Mouse (Mus musculus) right cerebral cortex, postnatal 4 days (tissue): ENCODE data around the gene Rdh16f2.
"Not testable (repeated sequence)": the region's sequence is repeated elsewhere in the genome, so short reads cannot be mapped to it uniquely, and the experiment has no call there.

Source experiments
- DNase-seq: peaks from one replicate; pipeline ENCODE4 v3.0.0-alpha.2; 2022

Gene Rdh16f2

DNA sequence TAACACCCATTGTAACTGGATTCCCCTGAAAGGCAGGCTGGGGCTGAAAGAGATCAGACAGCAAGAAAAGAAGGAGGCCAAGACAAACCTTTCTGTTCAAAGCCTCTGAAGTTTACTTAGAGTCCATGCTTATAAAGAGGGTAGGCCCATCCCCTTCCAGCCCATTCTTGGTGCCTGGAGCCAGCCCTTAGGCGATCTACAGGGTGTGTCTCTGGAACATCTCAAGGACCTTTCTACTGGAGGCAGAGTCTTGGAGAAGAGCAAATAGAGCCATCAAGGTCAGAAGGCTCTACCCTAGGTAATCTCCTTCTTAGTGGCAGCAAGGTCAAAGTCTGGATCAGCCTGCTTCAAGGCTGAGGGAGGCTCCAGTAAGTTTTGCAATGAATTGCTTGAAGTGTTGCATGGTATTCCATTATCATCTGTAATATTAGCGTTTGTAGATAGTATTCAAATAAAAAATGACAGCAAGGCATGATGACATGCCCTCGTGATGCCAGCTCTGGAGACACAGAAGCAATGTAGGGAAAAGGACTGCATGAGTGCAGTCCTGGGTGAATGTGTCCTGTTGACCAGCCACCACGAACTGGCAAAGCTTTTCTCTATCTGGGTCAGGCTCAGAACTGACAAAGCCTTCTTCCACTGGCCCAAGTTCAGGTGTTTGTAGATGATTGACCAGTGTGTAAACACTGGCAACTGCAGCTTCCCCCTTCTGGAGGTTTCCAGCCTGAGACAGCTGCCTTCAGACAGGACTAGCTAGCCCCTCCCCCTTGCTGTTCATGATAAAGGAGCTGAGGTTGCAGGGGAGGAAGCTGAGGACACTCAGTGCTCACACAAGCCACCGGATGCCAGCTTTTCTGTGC, 27.1 kb downstream of the Rdh16f2 start:
- DNase-seq, result not testable (repeated sequence)

- no peak for DNase-seq
Measured at GRCm38 (mm10) chr10:127896705-127897104, 30.4 kb downstream of the Rdh16f2 start.

- DNase-seq, result no peak
Measured at GRCm38 (mm10) chr10:127897506-127897905, 31.2 kb downstream of the Rdh16f2 start.

- no peak for DNase-seq
Measured at GRCm38 (mm10) chr10:127898218-127898617, 31.9 kb downstream of the Rdh16f2 start, which contains the start of gene Sdr9c7. Sdr9c7 (plus strand) TSS chr10:127898518.

- no peak for DNase-seq
Measured at GRCm38 (mm10) chr10:127899783-127900182, 33.5 kb downstream of the Rdh16f2 start.

- no peak for DNase-seq
Measured at GRCm38 (mm10) chr10:127901751-127902150, 35.5 kb downstream of the Rdh16f2 start.

- DNase-seq, result no peak
Measured at GRCm38 (mm10) chr10:127903116-127903515, 36.8 kb downstream of the Rdh16f2 start.

DNA sequence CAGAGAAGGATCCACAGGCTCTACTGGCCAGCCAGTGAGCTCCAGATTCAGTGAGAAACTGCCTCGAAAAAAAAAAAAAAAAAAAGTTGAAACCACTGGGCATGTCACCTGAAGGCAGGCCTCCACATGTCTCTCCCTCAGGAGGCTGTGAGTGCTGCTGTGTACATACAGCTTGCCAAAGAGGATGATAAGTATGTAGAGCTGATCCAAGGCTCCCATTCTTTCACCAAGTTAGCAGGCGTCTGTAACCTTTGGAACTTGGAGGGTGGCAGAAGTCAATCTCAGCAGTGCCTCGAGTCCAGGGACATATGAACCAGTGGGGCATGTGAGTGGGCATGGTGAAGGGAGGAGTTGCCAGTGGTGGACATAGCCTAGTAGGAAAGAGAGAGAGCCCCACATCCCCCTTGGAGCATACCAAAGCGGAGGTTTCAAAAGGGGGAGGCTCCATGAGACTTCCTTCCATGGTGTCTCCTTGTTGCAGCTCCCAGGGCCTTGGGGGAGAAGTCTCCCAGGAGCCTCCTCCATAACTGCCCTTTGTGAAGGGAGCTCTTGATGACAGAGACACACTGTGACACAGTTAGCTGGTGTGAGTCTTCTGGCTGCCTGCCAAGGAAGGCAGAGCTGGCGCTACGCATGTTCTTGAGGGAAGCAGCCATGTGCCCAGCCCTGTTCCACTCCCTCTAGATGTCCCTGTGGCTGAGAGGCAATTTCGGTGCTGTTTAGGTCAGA, 38.6 kb downstream of the Rdh16f2 start:
- peak; percentile 15 for DNase-seq

DNA sequence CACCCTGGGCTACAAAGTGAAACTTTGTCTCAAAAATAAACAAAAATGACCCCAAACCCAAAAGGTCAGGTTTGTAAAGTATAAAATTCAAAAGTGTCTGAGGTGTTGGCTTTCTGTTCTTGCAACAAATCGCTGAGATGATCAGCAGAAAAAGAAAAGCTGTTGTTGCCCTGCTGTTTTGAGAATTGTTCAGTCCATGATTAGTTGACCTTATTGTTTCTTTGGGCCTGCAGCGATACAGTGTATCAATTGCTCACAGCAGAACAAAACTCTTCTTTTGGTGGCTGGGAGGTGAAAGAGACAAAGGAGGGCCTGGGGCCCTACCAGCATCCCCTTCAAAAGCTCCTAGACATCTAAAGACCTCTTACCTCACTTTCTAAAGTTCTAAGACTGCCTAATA, 39.9 kb downstream of the Rdh16f2 start:
- DNase-seq, result no peak

- no peak for DNase-seq
Measured at GRCm38 (mm10) chr10:127907386-127907951, 41.2 kb downstream of the Rdh16f2 start.

DNA sequence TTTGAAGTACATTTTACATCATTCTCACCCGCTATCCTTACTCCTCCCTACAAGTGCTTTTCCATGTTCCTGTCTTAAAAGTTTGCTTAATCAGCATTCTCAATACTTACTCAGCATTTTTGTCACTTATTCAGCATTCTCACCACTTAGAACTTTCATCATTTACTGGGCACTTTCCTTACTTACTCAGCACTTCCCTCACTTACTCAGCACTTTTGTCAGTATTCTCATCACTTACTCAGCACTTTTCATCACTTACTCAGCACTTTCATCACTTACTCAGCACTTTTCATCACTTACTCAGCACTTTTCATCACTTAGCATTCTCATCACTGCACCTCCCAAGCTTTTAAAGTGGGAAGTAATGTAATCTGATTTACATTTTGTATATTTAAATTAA, 49.3 kb downstream of the Rdh16f2 start:
- no peak for DNase-seq

- not testable (repeated sequence) for DNase-seq
Measured at GRCm38 (mm10) chr10:127917183-127917582, 50.9 kb downstream of the Rdh16f2 start.

DNA sequence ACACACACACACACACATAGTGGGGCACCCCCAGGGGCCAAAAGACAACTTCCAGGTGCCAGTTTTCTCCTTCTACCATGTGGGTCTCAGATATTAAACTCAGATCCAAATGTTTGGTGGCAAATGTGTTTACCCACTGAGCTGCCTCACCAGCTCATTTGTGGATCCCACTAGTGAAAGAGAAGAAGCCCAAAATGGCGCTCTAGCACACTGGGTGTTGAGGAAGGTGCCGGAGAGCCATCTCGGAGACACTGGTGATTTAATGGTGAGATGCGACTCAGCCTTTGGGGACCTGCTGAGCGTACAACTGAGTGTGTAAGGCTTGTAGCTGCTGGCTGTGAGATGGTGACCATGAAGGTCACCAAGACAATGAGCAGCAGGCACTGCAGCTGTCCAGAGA, 51.4 kb downstream of the Rdh16f2 start:
- DNase-seq, result no peak

DNA sequence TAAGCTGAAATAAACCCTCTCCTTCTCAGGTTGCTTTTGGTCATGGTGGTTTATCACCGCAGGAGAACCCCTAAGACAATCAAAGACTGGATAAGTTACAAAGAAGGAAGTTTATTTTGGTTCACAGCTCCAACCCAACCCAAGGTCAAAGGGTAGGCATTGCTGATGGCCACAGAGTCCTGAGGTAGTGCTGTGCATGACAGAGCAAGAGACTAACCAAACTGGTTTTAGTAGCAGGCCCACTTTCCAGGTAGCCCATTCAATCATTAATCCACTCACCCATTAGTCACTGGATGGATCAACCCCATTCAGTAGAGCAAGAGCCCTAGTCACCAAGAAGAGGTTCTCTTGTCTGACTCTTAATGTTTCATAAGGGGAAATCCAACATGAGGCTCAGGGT, 56.0 kb downstream of the Rdh16f2 start:
- DNase-seq, result no peak

DNA sequence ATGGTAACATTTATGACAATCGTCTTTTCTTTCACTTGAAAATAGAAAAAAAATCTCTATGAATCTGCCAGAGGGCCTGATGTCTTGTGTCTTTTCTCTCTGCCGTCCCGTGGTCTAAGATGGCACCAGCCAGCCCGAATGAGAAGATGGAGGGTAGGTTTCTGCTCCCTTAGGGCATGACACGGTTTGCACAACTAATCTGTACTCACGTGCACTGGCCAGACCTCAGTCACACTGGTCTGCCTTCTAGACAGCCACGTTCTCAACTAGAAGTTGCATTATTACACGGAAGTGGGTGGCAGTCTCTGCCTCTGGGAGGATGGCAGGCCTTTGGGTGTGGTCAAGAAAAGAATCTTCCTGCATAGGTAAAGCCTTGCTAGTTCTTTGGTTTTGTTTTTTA, 56.8 kb downstream of the Rdh16f2 start:
- DNase-seq, result no peak

- no peak for DNase-seq
Measured at GRCm38 (mm10) chr10:127924597-127925378, 58.5 kb downstream of the Rdh16f2 start.
